Mouse (Mus musculus) fat pad, adult 2 months (tissue): ENCODE measurements around the gene Aff2.

Experiments used
- DNase-seq: peaks from one replicate; pipeline ENCODE4 v3.0.0-alpha.2; 2011; ENCODE audit warnings: low read depth, low spot score; ENCODE audit errors: extremely low read depth

The Aff2 gene

GRCm38 (mm10) chrX:69360238-69361054 is at the start of gene Aff2:
Gene Aff2, plus strand, starts transcription at chrX:69360294.
- no peak for DNase-seq

- no peak for DNase-seq
These were observed 22.8 kb upstream of the Aff2 start for GRCm38 (mm10) chrX:69337296-69337695.

GRCm38 (mm10) chrX:69355621-69356020 is 4.5 kb upstream of the Aff2 start:
- no peak for DNase-seq

- DNase-seq, result no peak
These were observed 734 bp upstream of the Aff2 start for GRCm38 (mm10) chrX:69359360-69359759.

- DNase-seq, result no peak
These were observed 233 bp upstream of the Aff2 start for GRCm38 (mm10) chrX:69359885-69360237.

- DNase-seq, result no peak
These were observed 1.0 kb downstream of the Aff2 start for GRCm38 (mm10) chrX:69361055-69361558.

- no peak for DNase-seq
These were observed 4.1 kb downstream of the Aff2 start for GRCm38 (mm10) chrX:69364198-69364597.

- no peak for DNase-seq
These were observed 13.2 kb downstream of the Aff2 start for GRCm38 (mm10) chrX:69373341-69373740.

- no peak for DNase-seq
These were observed 29.6 kb downstream of the Aff2 start for GRCm38 (mm10) chrX:69389738-69390137.

GRCm38 (mm10) chrX:69415043-69415442 is 54.9 kb downstream of the Aff2 start:
- no peak for DNase-seq

GRCm38 (mm10) chrX:69438422-69438821 is 78.3 kb downstream of the Aff2 start:
- no peak for DNase-seq

- DNase-seq, result no peak
These were observed 81.8 kb downstream of the Aff2 start for GRCm38 (mm10) chrX:69441937-69442336.

- no peak for DNase-seq
These were observed 100.8 kb downstream of the Aff2 start for GRCm38 (mm10) chrX:69460896-69461295.

GRCm38 (mm10) chrX:69502061-69502460 is 142.0 kb downstream of the Aff2 start:
- no peak for DNase-seq

GRCm38 (mm10) chrX:69518040-69518575 is 158.0 kb downstream of the Aff2 start:
- DNase-seq, result no peak

- no peak for DNase-seq
These were observed 180.7 kb downstream of the Aff2 start for GRCm38 (mm10) chrX:69540811-69541210.

GRCm38 (mm10) chrX:69579903-69580459 is 219.9 kb downstream of the Aff2 start:
- no peak for DNase-seq

- no peak for DNase-seq
These were observed 248.7 kb downstream of the Aff2 start for GRCm38 (mm10) chrX:69608793-69609192.

GRCm38 (mm10) chrX:69663038-69663437 is 302.9 kb downstream of the Aff2 start:
- DNase-seq, result no peak

- no peak for DNase-seq
These were observed 306.1 kb downstream of the Aff2 start for GRCm38 (mm10) chrX:69666145-69666677.

- no peak for DNase-seq
These were observed 315.6 kb downstream of the Aff2 start for GRCm38 (mm10) chrX:69675691-69676090.

GRCm38 (mm10) chrX:69698840-69699239 is 338.7 kb downstream of the Aff2 start:
- no peak for DNase-seq
